Mouse (Mus musculus): ENCODE results near the gene Sumo1. TPM values are rescaled to one million over a fixed set of nuclear protein-coding genes. Genes with fewer than 3 reads are reported as not detected.

Sumo1 gene
- total and polyA plus RNA-seq, 3 experiments: 122 to 505 (median 296) TPM

DNA sequence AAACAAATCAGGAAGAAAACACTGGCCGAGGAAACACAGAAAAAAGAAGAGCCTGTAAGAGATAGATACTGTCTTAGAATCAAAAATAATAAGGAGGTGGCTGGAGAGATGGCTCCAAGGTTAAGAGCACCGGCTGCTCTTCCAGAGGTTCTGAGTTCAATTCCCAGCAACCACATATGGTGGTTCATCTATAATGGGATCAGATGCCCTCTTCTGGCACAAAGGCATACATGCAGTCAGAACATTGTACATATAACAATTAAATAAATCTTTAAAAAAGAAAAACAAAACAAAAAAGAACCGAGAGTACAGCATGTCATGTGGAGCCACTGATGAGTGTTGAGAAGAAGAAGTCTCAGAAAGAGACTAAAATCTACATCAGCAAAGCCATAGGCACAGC lies 89.8 kb downstream of the Sumo1 start:
- dilution Hi-C loops (cut with MboI; ENCODE audit: extremely low pct_ligation_motif_present, extremely low pct_unique_long_range_greater_than_20kb, low sequenced_read_pairs) (no loop called here), in situ Hi-C loops (cut with MboI; ENCODE audit: low pct_ligation_motif_present, low pct_unique_long_range_greater_than_20kb, low sequenced_read_pairs) (no loop called here)
- H3K4me2 ChIP-seq (ENCODE audit: insufficient read depth, low read depth, poor library complexity, severe bottlenecking): no peak overlapping the region
- no peaks in the 10 kb centered on the region for H3K36me3 ChIP-seq (replicated peaks in 1 of 2; ENCODE audit: control insufficient read depth in 1 of 2, insufficient read depth in 1 of 2, low read length in 1 of 2)
- H3K27ac ChIP-seq (ENCODE audit: insufficient read depth, low read depth): no peak overlapping the region
- peak in 1 of 2 experiments; percentile 41; a peak in 2 of 4 replicates for TF ChIP-seq CTCF (conservative IDR thresholded peaks at IDR 0.05 in 1 of 2, IDR thresholded peaks at IDR 0.05 in 1 of 2; ENCODE audit: low read depth in 2 of 2, low read length in 2 of 2)
- TF ChIP-seq GABPA (IDR thresholded peaks at IDR 0.05; ENCODE audit: insufficient replicate concordance, low read depth, low read length): no peak
- peak; percentile 18 for TF ChIP-seq RAD21 (IDR thresholded peaks at IDR 0.05; ENCODE audit: low read depth, low read length)
- peak; percentile 25 for TF ChIP-seq SMC3 (IDR thresholded peaks at IDR 0.05; ENCODE audit: low read depth, low read length)
- no peaks in the 10 kb centered on the region for H3K9me3 ChIP-seq (replicated peaks; ENCODE audit: low read length)
- no peak overlapping the region for H3K4me3 ChIP-seq (replicated peaks in 1 of 3; ENCODE audit: low read depth in 2 of 3, low read length in 2 of 3, poor library complexity in 1 of 3)
- no peak for DNase-seq (ENCODE audit: extremely low read depth)
- H3K79me2 ChIP-seq (replicated peaks; ENCODE audit: control insufficient read depth, extremely low read depth, insufficient read depth, poor library complexity, severe bottlenecking): no peaks in the 10 kb centered on the region
- H3K27me3 ChIP-seq (replicated peaks): no peaks in the 10 kb centered on the region
- H3K4me1 ChIP-seq (ENCODE audit: control insufficient read depth in 1 of 2, insufficient read depth in 2 of 2): peaks cover 7 to 34% of the 10 kb centered on the region in 2 experiments
- no peak overlapping the region for H3K9ac ChIP-seq (ENCODE audit: insufficient read depth, low read depth)

- Histone ChIP-seq H3K79me2 (replicated peaks; ENCODE audit: control insufficient read depth, extremely low read depth, insufficient read depth, poor library complexity, severe bottlenecking) (no peaks in the 10 kb centered on the region), H3K4me1 (ENCODE audit: control insufficient read depth in 1 of 2, insufficient read depth in 2 of 2) (peaks cover 4 to 28% of the 10 kb centered on the region in 2 experiments; a peak in 3 of 4 replicates), H3K36me3 (replicated peaks in 1 of 2; ENCODE audit: control insufficient read depth in 1 of 2, insufficient read depth in 1 of 2, low read length in 1 of 2) (no peaks in the 10 kb centered on the region), H3K9me3 (replicated peaks; ENCODE audit: low read length) (no peaks in the 10 kb centered on the region), H3K4me3 (replicated peaks in 1 of 3; ENCODE audit: low read depth in 2 of 3, low read length in 2 of 3, poor library complexity in 1 of 3) (no peak overlapping the region), H3K27me3 (replicated peaks) (no peaks in the 10 kb centered on the region), H3K27ac (ENCODE audit: insufficient read depth, low read depth) (no peak overlapping the region), H3K9ac (ENCODE audit: insufficient read depth, low read depth) (no peak overlapping the region), H3K4me2 (ENCODE audit: insufficient read depth, low read depth, poor library complexity, severe bottlenecking) (no peak overlapping the region)
- no peak for DNase-seq (ENCODE audit: extremely low read depth)
- TF ChIP-seq POLR2A (IDR thresholded peaks at IDR 0.05; ENCODE audit: low read depth, low read length): no peak
- TF ChIP-seq MAFK (IDR thresholded peaks at IDR 0.05; ENCODE audit: insufficient replicate concordance, low read length): no peak
- no peak for TF ChIP-seq RAD21 (IDR thresholded peaks at IDR 0.05; ENCODE audit: low read depth, low read length)
- no peak for TF ChIP-seq MAZ (IDR thresholded peaks at IDR 0.05; ENCODE audit: low read depth, low read length)
- no peak for TF ChIP-seq ETS1 (conservative IDR thresholded peaks at IDR 0.05; ENCODE audit: low read depth, low read length)
- in situ Hi-C loops (cut with MboI; ENCODE audit: low pct_ligation_motif_present, low pct_unique_long_range_greater_than_20kb, low sequenced_read_pairs) (no loop called here), dilution Hi-C loops (cut with MboI; ENCODE audit: extremely low pct_ligation_motif_present, extremely low pct_unique_long_range_greater_than_20kb, low sequenced_read_pairs) (no loop called here)
These were observed 90.4 kb downstream of the Sumo1 start for GRCm38 (mm10) chr1:59580131-59580751.

GRCm38 (mm10) chr1:59579327-59579726 lies 91.3 kb downstream of the Sumo1 start:
- Histone ChIP-seq H3K4me3 (replicated peaks in 1 of 3; ENCODE audit: low read depth in 2 of 3, low read length in 2 of 3, poor library complexity in 1 of 3) (no peak overlapping the region), H3K79me2 (replicated peaks; ENCODE audit: control insufficient read depth, extremely low read depth, insufficient read depth, poor library complexity, severe bottlenecking) (no peaks in the 10 kb centered on the region), H3K36me3 (replicated peaks in 1 of 2; ENCODE audit: control insufficient read depth in 1 of 2, insufficient read depth in 1 of 2, low read length in 1 of 2) (no peaks in the 10 kb centered on the region), H3K27ac (ENCODE audit: insufficient read depth, low read depth) (no peak overlapping the region), H3K27me3 (replicated peaks) (no peaks in the 10 kb centered on the region), H3K9me3 (replicated peaks; ENCODE audit: low read length) (no peaks in the 10 kb centered on the region), H3K4me2 (ENCODE audit: insufficient read depth, low read depth, poor library complexity, severe bottlenecking) (no peak overlapping the region), H3K4me1 (ENCODE audit: control insufficient read depth in 1 of 2, insufficient read depth in 2 of 2) (peaks cover 4 to 23% of the 10 kb centered on the region in 2 experiments; a peak in 3 of 4 replicates), H3K9ac (ENCODE audit: insufficient read depth, low read depth) (no peak overlapping the region)
- in situ Hi-C loops (cut with MboI; ENCODE audit: low pct_ligation_motif_present, low pct_unique_long_range_greater_than_20kb, low sequenced_read_pairs) (no loop called here), dilution Hi-C loops (cut with MboI; ENCODE audit: extremely low pct_ligation_motif_present, extremely low pct_unique_long_range_greater_than_20kb, low sequenced_read_pairs) (no loop called here)
- no peak for DNase-seq (ENCODE audit: extremely low read depth)
- TF ChIP-seq ELF1 (IDR thresholded peaks at IDR 0.05; ENCODE audit: low read depth, low read length) (no peak), ETS1 (conservative IDR thresholded peaks at IDR 0.05; ENCODE audit: low read depth, low read length) (0 out of 2 replicates have a peak, but pooled peaks have one; percentile 9), TCF12 (IDR thresholded peaks at IDR 0.05; ENCODE audit: low read depth, low read length) (0 out of 2 replicates have a peak, but pooled peaks have one; percentile 12), JUN (IDR thresholded peaks at IDR 0.05; ENCODE audit: insufficient read depth, low read depth, low read length) (no peak)
